ENCODE assay signal across 17 mouse cellular contexts in the genomic region with DNA sequence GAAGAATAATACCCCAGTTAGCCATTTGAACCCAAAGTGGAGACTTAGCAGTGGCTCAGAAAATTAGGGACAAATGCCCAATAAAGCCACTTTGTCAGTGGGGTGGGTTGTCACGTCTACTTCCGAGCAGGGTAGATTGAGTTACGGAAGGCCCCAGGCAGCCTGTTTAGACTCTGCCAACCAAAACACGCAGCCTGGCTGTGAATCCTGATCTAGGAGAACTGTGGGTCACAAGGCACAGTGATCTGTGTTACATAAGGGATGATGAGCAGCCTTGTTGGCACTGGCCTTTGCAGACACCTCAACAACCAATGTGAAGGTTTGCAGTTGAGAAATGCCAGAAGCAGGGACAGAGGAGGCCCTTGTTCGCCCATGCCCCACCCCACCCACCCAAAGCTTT.
DNase-seq lines count a peak whose midpoint lies in the region; ATAC-seq lines count a peak whose summit lies in the region.
"Had no signal": no experiment of that assay in that cellular context is flagged by ENCODE, and none has a peak within 500 bp of the region (broad histone marks: within the 10 kb centered on the region; RNA-seq: fewer than 3 reads in every experiment).

No protein-coding gene starts in this region.

- no peak overlapping the region for H3K9ac ChIP-seq in kidney, embryonic 14.5 days (ENCODE audit: low read depth, low read length)
- H3K9ac ChIP-seq: embryonic facial prominence, embryonic 15.5 days; limb, embryonic 12.5 days; lung, embryonic 14.5 days; neural tube, embryonic 12.5 days had no signal

- DNase-seq in kidney, adult 18-20 months = peak; percentile 38
- DNase-seq in MN1 (ENCODE audit: low spot score) (peak; percentile 58), NIH3T3 (ENCODE audit: low read depth) (peak; percentile 31)
- peak; percentile 19 for DNase-seq in heart, adult 8-10 months (ENCODE audit: low spot score)
- no peak for DNase-seq in urinary bladder, postnatal 4 days (ENCODE audit: low spot score in 2 of 2)
- DNase-seq in urinary bladder, postnatal 10 days (ENCODE audit: low spot score) = no peak
- DNase-seq: cerebellum, postnatal 10 days; lung, embryonic 14.5 days; right cerebral cortex, postnatal 25 days; thymus, postnatal 4 days had no signal

- no peaks in the 10 kb centered on the region for H3K27me3 ChIP-seq in kidney, embryonic 14.5 days (ENCODE audit: control insufficient read depth, insufficient read depth, low read length)
- H3K27me3 ChIP-seq: embryonic facial prominence, embryonic 15.5 days; hindbrain, embryonic 12.5 days; limb, embryonic 12.5 days; neural tube, embryonic 12.5 days had no signal

- no peak for ATAC-seq in kidney, embryonic 14.5 days (ENCODE audit: low FRiP score, low TSS enrichment)
- ATAC-seq: activated CD4-positive, CD25-positive, alpha-beta regulatory T cell, adult 4 months had no signal

- no peaks in the 10 kb centered on the region for H3K9me3 ChIP-seq in kidney, embryonic 14.5 days (ENCODE audit: control insufficient read depth, low read length)
- H3K9me3 ChIP-seq: embryonic facial prominence, embryonic 15.5 days; hindbrain, embryonic 12.5 days; limb, embryonic 12.5 days; midbrain, embryonic 10.5 days; neural tube, embryonic 12.5 days had no signal

- 49% methylated on average over 5 of the region's 5 CpGs for whole genome bisulfite sequencing in kidney, embryonic 14.5 days

- no peak overlapping the region for H3K27ac ChIP-seq in kidney, embryonic 14.5 days (ENCODE audit: low read depth, low read length)
- H3K27ac ChIP-seq: embryonic facial prominence, embryonic 15.5 days; hindbrain, embryonic 12.5 days; limb, embryonic 12.5 days; midbrain, embryonic 10.5 days; neural tube, embryonic 12.5 days had no signal

- peaks cover 10% of the 10 kb centered on the region; the same call in 1 of the 2 replicates for H3K4me1 ChIP-seq in kidney, embryonic 14.5 days (ENCODE audit: control insufficient read depth, insufficient read depth, low read length)
- H3K4me1 ChIP-seq: embryonic facial prominence, embryonic 15.5 days; neural tube, embryonic 12.5 days had no signal

- H3K4me2 ChIP-seq in kidney, embryonic 14.5 days (replicated peaks; ENCODE audit: low read depth, low read length) = no peak overlapping the region
- H3K4me2 ChIP-seq: embryonic facial prominence, embryonic 15.5 days; hindbrain, embryonic 12.5 days; limb, embryonic 12.5 days; lung, embryonic 14.5 days; neural tube, embryonic 12.5 days had no signal

- H3K36me3 ChIP-seq in kidney, embryonic 14.5 days (ENCODE audit: control insufficient read depth, insufficient read depth, low read length) = no peaks in the 10 kb centered on the region
- H3K36me3 ChIP-seq: embryonic facial prominence, embryonic 15.5 days; hindbrain, embryonic 12.5 days; limb, embryonic 12.5 days; midbrain, embryonic 10.5 days; neural tube, embryonic 12.5 days had no signal

- no peak overlapping the region for H3K4me3 ChIP-seq in kidney, embryonic 14.5 days (ENCODE audit: low read length)
- H3K4me3 ChIP-seq: embryonic facial prominence, embryonic 15.5 days; hindbrain, embryonic 12.5 days; limb, embryonic 12.5 days; midbrain, embryonic 10.5 days; neural tube, embryonic 12.5 days had no signal

Comparison
In these comparisons a context has a peak if more than half of its experiments do, and no peak if none do; other contexts are left out.
1. DNase-seq: peak in kidney, adult 18-20 months (single experiment), MN1 (single experiment), NIH3T3 (single experiment) and heart, adult 8-10 months (single experiment); none in urinary bladder, postnatal 4 days (0 of 2) and urinary bladder, postnatal 10 days (single experiment).